Mouse (Mus musculus) brain, embryonic 14.5 days (tissue): ENCODE data around the gene Lad1.

Experiments used
- CTCF ChIP-seq: fragments of 200-500 bp; IDR thresholded peaks from 2 replicates; pipeline ENCODE4 v1.5.1; 2012; ENCODE audit warnings: inconsistent platforms, mild to moderate bottlenecking, moderate library complexity, borderline replicate concordance; ENCODE audit not compliant: insufficient read depth, insufficient read length; ENCODE audit errors: extremely low read depth
- POLR2A ChIP-seq: fragments of 200-500 bp; IDR thresholded peaks from 2 replicates; pipeline ENCODE4 v1.6.1; 2012; ENCODE audit warnings: mild to moderate bottlenecking, inconsistent platforms, borderline replicate concordance; ENCODE audit not compliant: poor library complexity, insufficient read depth, insufficient read length, severe bottlenecking; ENCODE audit errors: extremely low read depth

- no peak for TF ChIP-seq CTCF
- TF ChIP-seq POLR2A, result no peak
Observed at GRCm38 (mm10) chr1:135852044-135852756, 33.8 kb downstream of the Lad1 start.
